Mouse (Mus musculus): ENCODE measurements at regions not wholly inside any gene's neighbourhood (a gene's known extent, or its start where the extent isn't known, plus 50 kb on each side); places are given as distances from the start of the nearest gene placed in this dataset.

GRCm38 (mm10) chr1:126955839-126956720 lies 125.5 kb upstream of the Nckap5 start:
- TF ChIP-seq POLR2A (IDR thresholded peaks at IDR 0.05; ENCODE audit: borderline replicate concordance, low read depth, low read length) = no peak
- no peak for TF ChIP-seq CTCF (IDR thresholded peaks at IDR 0.05; ENCODE audit: low read depth, low read length)
